Mouse (Mus musculus) liver, adult 10 weeks (tissue): ENCODE results near the gene Robo1. TPM values are rescaled to one million over a fixed set of nuclear protein-coding genes. Genes with fewer than 3 reads are reported as not detected.

ENCODE experiments used
- polyA plus RNA-seq: library from polyadenylated mRNA; stranded (reverse); fragments of 350-450 nt; fragmentation: Illumina TruSeq; extraction: RNeasy Lipid Tissue Mini Kit (QIAGEN cat#74804); gene quantifications from one replicate; pipeline ENCODE4 v1.2.3, GENCODE M21; 2014; ENCODE audit warnings: low read depth, low replicate concordance

The Robo1 gene
- 3.6 TPM for polyA plus RNA-seq

DNA sequence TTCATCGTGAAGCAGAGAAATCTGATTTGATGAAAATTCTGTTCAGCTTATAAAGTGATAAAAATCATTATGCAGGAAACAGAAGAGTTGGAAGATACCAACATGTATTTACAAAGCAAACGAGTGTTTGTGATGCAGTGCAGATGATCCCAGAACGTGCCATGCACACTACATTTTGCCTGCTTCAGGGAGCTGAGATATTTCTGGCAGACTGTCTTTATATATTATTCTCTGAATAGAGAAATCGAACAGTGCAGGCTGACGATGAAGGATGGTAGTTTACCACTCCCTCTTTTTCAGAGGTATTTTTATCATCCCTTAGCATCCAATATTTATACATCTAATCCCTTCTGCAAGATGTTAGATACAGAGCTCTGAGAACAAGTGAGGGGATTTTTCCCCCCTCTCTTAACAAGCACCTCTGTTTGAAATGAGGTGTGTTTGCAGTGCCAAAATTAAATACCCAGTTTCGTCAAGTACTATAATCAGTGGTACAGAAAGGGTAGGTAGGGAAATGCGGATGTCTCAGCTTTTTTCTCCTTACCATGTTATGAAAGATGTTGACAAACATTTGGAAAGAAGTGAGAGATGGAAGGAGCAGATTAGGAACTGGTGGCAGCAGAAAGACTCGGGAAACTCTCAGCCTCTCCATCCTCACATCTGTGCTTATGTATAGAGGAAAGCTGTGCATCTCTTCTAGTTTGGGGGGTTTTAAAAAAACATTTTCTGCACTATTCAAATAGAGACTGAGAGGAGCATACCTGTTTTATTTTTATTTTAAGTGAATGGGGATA lies at the start of gene Robo1:
Robo1 (plus strand) TSS at position 770 of the 794 bp plus-strand sequence.

